ENCODE assay signal across 9 mouse cellular contexts in genomic region chr16:13921063-13921462, GRCm38 (mm10). TPM values are rescaled to one million over a fixed set of nuclear protein-coding genes. Genes with fewer than 3 reads are reported as not detected.
DNase-seq lines count a peak whose midpoint lies in the region; ATAC-seq and TF ChIP-seq lines count a peak whose summit lies in the region.
"Had no signal": no experiment of that assay in that cellular context is flagged by ENCODE, and none has a peak within 500 bp of the region (broad histone marks: within the 10 kb centered on the region; RNA-seq: fewer than 3 reads in every experiment).

No protein-coding gene starts in this region.

- peak; percentile 33; the same call in 1 of the 2 replicates for TF ChIP-seq CTCF in forebrain, postnatal 0 days (IDR thresholded peaks at IDR 0.05; ENCODE audit: low read depth)
- TF ChIP-seq CTCF in liver, adult 2 months (IDR thresholded peaks at IDR 0.05; ENCODE audit: low read depth, low read length): peak; percentile 73
- TF ChIP-seq CTCF in Patski (IDR thresholded peaks at IDR 0.05): peak; percentile 42

- peaks cover 11% of the 10 kb centered on the region for H3K9me3 ChIP-seq in forebrain, postnatal 0 days (ENCODE audit: low read length)
- no peaks in the 10 kb centered on the region for H3K9me3 ChIP-seq in forebrain, embryonic 12.5 days
- no peaks in the 10 kb centered on the region for H3K9me3 ChIP-seq in liver, embryonic 12.5 days (replicated peaks)

- H3K27me3 ChIP-seq in forebrain, postnatal 0 days (ENCODE audit: insufficient read depth, low read length): no peaks in the 10 kb centered on the region
- H3K27me3 ChIP-seq in forebrain, embryonic 12.5 days: no peaks in the 10 kb centered on the region
- no peaks in the 10 kb centered on the region for H3K27me3 ChIP-seq in liver, adult 2 months (ENCODE audit: control insufficient read depth, insufficient read depth, low read length)
- no peaks in the 10 kb centered on the region for H3K27me3 ChIP-seq in liver, embryonic 12.5 days (replicated peaks)
- no peaks in the 10 kb centered on the region for H3K27me3 ChIP-seq in Patski
- H3K27me3 ChIP-seq: heart, embryonic 13.5 days had no signal

- H3K36me3 ChIP-seq in forebrain, postnatal 0 days (ENCODE audit: insufficient read depth): no peaks in the 10 kb centered on the region
- no peaks in the 10 kb centered on the region for H3K36me3 ChIP-seq in forebrain, embryonic 12.5 days (replicated peaks)
- no peaks in the 10 kb centered on the region for H3K36me3 ChIP-seq in liver, adult 2 months (ENCODE audit: control insufficient read depth, insufficient read depth, low read length)
- H3K36me3 ChIP-seq in liver, embryonic 12.5 days: no peaks in the 10 kb centered on the region

- CTCF ChIA-PET in Patski (lab: Charles Lee): no interaction called here

- H3K4me1 ChIP-seq in forebrain, postnatal 0 days (ENCODE audit: insufficient read depth): no peaks in the 10 kb centered on the region
- no peaks in the 10 kb centered on the region for H3K4me1 ChIP-seq in forebrain, embryonic 12.5 days
- H3K4me1 ChIP-seq in liver, adult 2 months (ENCODE audit: control insufficient read depth, insufficient read depth, low read length): no peaks in the 10 kb centered on the region
- H3K4me1 ChIP-seq in liver, embryonic 12.5 days: no peaks in the 10 kb centered on the region
- H3K4me1 ChIP-seq: heart, embryonic 13.5 days had no signal

- no peak overlapping the region for H3K9ac ChIP-seq in forebrain, postnatal 0 days
- H3K9ac ChIP-seq in forebrain, embryonic 12.5 days: no peak overlapping the region
- no peak overlapping the region for H3K9ac ChIP-seq in liver, adult 2 months (ENCODE audit: low read depth, low read length)
- no peak overlapping the region for H3K9ac ChIP-seq in liver, embryonic 12.5 days
- H3K9ac ChIP-seq: heart, embryonic 13.5 days had no signal

- no peak overlapping the region for H3K27ac ChIP-seq in forebrain, postnatal 0 days (ENCODE audit: low read depth, low read length)
- no peak overlapping the region for H3K27ac ChIP-seq in forebrain, embryonic 12.5 days
- H3K27ac ChIP-seq in liver, adult 2 months (replicated peaks; ENCODE audit: insufficient read depth, low read depth, low read length): no peak overlapping the region
- H3K27ac ChIP-seq in liver, embryonic 12.5 days: no peak overlapping the region
- H3K27ac ChIP-seq: heart, embryonic 13.5 days had no signal

- no peak overlapping the region for H3K4me3 ChIP-seq in forebrain, postnatal 0 days (ENCODE audit: low read depth, low read length)
- no peak overlapping the region for H3K4me3 ChIP-seq in forebrain, embryonic 12.5 days (replicated peaks)
- H3K4me3 ChIP-seq in liver, adult 2 months (ENCODE audit: insufficient read depth, low read depth, low read length): no peak overlapping the region
- no peak overlapping the region for H3K4me3 ChIP-seq in liver, embryonic 12.5 days
- H3K4me3 ChIP-seq: heart, embryonic 13.5 days had no signal

- H3K79me2 ChIP-seq in liver, adult 2 months (ENCODE audit: control insufficient read depth, insufficient read depth, low read length): no peaks in the 10 kb centered on the region

- H3K4me2 ChIP-seq in forebrain, postnatal 0 days (ENCODE audit: low read depth): no peak overlapping the region
- no peak overlapping the region for H3K4me2 ChIP-seq in forebrain, embryonic 12.5 days
- no peak overlapping the region for H3K4me2 ChIP-seq in liver, embryonic 12.5 days
- H3K4me2 ChIP-seq: heart, embryonic 13.5 days had no signal

- no peak for TF ChIP-seq POLR2A in liver, adult 2 months (IDR thresholded peaks at IDR 0.05; ENCODE audit: extremely low read depth, insufficient read depth, low read length)

- WGBS in forebrain, postnatal 0 days: 86% methylated on average over 6 of the region's 6 CpGs
- WGBS in forebrain, embryonic 12.5 days: 86% methylated on average over 6 of the region's 6 CpGs
- 83% methylated on average over 6 of the region's 6 CpGs for WGBS in liver, adult 2 months
- 72% methylated on average over 6 of the region's 6 CpGs for WGBS in liver, embryonic 12.5 days (ENCODE audit: insufficient replicate concordance)

- POLR2A ChIA-PET in Patski (lab: Charles Lee): interaction anchor here (1.1 kb wide), 1 partner anchor 11 kb away, joined by 3 read pairs; no protein-coding TSS in a partner anchor

- no peak for ATAC-seq in forebrain, postnatal 0 days
- ATAC-seq in forebrain, embryonic 12.5 days (ENCODE audit: low FRiP score): no peak
- ATAC-seq in liver, embryonic 12.5 days: no peak
- ATAC-seq in Patski: no peak
- ATAC-seq in granulocyte monocyte progenitor cell, adult 5-6 weeks (replicated peaks; ENCODE audit: poor library complexity, severe bottlenecking): peak; percentile 59

- in situ Hi-C loops in Patski (cut with MboI; ENCODE audit: low pct_unique_long_range_greater_than_20kb): no loop called here

- no peak for DNase-seq in forebrain, postnatal 0 days
- DNase-seq in liver, adult 2 months (ENCODE audit: extremely low read depth, low read depth, low spot score): peak; percentile 53
- no peak for DNase-seq in Patski (ENCODE audit: low read depth, low spot score)
- DNase-seq in cerebellum, adult 9-11 months: no peak
- DNase-seq in thymus, postnatal 10 days (ENCODE audit: low spot score in 2 of 2): no peak

RNA-seq across cellular contexts. Expression of gene Mpv17l, which starts 18.1 kb away (rescaled TPM):
- 43.7 and 44.3 TPM in 2 replicates for total RNA-seq in forebrain, postnatal 0 days (2014; rRNA removed)
- polyA plus RNA-seq in forebrain, postnatal 0 days (2015; fragmentation: Nextera tagmentation; extraction: Ambion mirVana): 34.6 and 46.1 TPM in 2 replicates
- polyA plus RNA-seq in forebrain, embryonic 12.5 days (2016; fragmentation: Nextera tagmentation; extraction: Ambion mirVana): 3.6 and 4.7 TPM in 2 replicates
- 30.6 and 35.9 TPM in 2 replicates for total RNA-seq in liver, adult 2 months (2014; rRNA removed)
- polyA plus RNA-seq in liver, adult 2 months (2012; rRNA removed): 26.2 and 29.8 TPM in 2 replicates
- 1.7 and 2.4 TPM in 2 replicates for polyA plus RNA-seq in liver, embryonic 12.5 days (2016; fragmentation: Nextera tagmentation; extraction: Ambion mirVana)
- polyA plus RNA-seq in Patski (2021): 5.5 TPM
- not detected in 2 replicates for total RNA-seq in granulocyte monocyte progenitor cell, adult 5-6 weeks (2014; fragmentation: Nextera tagmentation)
- 0.65 TPM in 1 of 2 replicates, not detected in the other for total RNA-seq in granulocyte monocyte progenitor cell, adult 5-6 weeks (2017)

RNA-seq across cellular contexts. Expression of gene Pdxdc1, which starts 18.1 kb away (rescaled TPM):
- 67.4 and 70.8 TPM in 2 replicates for total RNA-seq in forebrain, postnatal 0 days (2014; rRNA removed)
- polyA plus RNA-seq in forebrain, postnatal 0 days (2015; fragmentation: Nextera tagmentation; extraction: Ambion mirVana): 54.4 and 60.2 TPM in 2 replicates
- polyA plus RNA-seq in forebrain, embryonic 12.5 days (2016; fragmentation: Nextera tagmentation; extraction: Ambion mirVana): 67.7 and 72.1 TPM in 2 replicates
- 102 and 112 TPM in 2 replicates for total RNA-seq in liver, adult 2 months (2014; rRNA removed)
- polyA plus RNA-seq in liver, adult 2 months (2012; rRNA removed): 41.4 and 45.5 TPM in 2 replicates
- polyA plus RNA-seq in liver, embryonic 12.5 days (2016; fragmentation: Nextera tagmentation; extraction: Ambion mirVana): 34.1 and 35.5 TPM in 2 replicates
- 83.6 TPM for polyA plus RNA-seq in Patski (2021)
- total RNA-seq in granulocyte monocyte progenitor cell, adult 5-6 weeks (2014; fragmentation: Nextera tagmentation): 48.3 and 52.0 TPM in 2 replicates
- 67.8 and 71.6 TPM in 2 replicates for total RNA-seq in granulocyte monocyte progenitor cell, adult 5-6 weeks (2017)
